Mouse (Mus musculus): Measurements from ENCODE around the gene Nupl1.

DNA sequence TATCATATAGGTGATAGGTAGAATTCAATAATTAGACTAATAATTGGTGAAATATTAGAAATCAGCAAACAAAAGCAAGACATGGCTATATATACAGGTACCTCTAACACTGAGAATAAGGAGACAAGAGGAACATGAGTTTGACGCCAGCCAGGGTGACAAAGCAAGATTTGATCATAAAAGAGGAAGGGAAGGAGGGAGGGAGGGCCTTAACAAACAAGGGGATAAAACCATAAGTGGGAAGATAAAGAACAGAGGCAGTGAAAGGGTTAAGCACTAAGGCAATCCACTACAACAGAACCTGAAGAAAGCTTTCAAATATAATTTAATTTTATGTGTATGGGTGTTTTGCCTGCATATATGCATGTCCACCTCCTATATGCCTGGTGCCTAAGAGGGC is 56.6 kb downstream of the Nupl1 start:
- TF ChIP-seq EP300 (IDR thresholded peaks at IDR 0.05; ENCODE audit: low read depth) (no peak), CTCF (IDR thresholded peaks at IDR 0.05; ENCODE audit: low read depth) (no peak)

Measured in liver, embryonic 14.5 days (tissue).